ENCODE assay signal across 11 mouse cellular contexts in the genomic region with DNA sequence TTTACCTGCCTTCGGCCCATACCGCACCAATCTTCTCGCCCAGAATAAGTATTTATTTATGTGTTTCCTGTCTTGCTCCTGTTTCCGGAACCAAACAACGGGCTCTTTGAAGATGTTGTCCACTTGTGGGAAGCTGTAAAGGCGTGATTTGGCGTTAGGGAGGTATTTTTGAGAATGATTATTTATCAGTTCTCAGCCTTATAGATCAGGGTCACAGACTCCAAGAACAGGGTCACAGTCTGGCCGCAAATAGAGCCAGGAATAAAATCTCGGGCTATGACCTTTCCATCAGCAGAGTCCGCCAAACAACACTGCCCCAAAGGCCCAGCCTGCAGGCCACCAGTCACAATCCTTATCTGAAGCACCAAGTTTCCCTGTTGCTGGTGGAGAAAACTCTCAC. TPM values are rescaled to one million over a fixed set of nuclear protein-coding genes. Genes with fewer than 3 reads are reported as not detected.
DNase-seq lines count a peak whose midpoint lies in the region; ATAC-seq and TF ChIP-seq lines count a peak whose summit lies in the region.
"Had no signal": no experiment of that assay in that cellular context is flagged by ENCODE, and none has a peak within 500 bp of the region (broad histone marks: within the 10 kb centered on the region; RNA-seq: fewer than 3 reads in every experiment).

A gene (plus strand): TSS at position 301 of the 400 bp plus-strand sequence.

- no peak for TF ChIP-seq CTCF in forebrain, postnatal 0 days (IDR thresholded peaks at IDR 0.05; ENCODE audit: low read depth)

- H3K4me1 ChIP-seq in heart, embryonic 16.5 days (ENCODE audit: control insufficient read depth, insufficient read depth, low read length), result peaks cover 3% of the 10 kb centered on the region; the same call in 1 of the 2 replicates
- peaks cover 21% of the 10 kb centered on the region for H3K4me1 ChIP-seq in embryonic facial prominence, embryonic 10.5 days
- no peaks in the 10 kb centered on the region for H3K4me1 ChIP-seq in forebrain, postnatal 0 days (ENCODE audit: insufficient read depth)
- H3K4me1 ChIP-seq in midbrain, embryonic 11.5 days (ENCODE audit: control insufficient read depth, insufficient read depth, low read length), result peaks cover 9% of the 10 kb centered on the region

- H3K27me3 ChIP-seq in heart, embryonic 16.5 days (ENCODE audit: control insufficient read depth, insufficient read depth, low read length), result peaks cover 49% of the 10 kb centered on the region
- H3K27me3 ChIP-seq in embryonic facial prominence, embryonic 10.5 days (replicated peaks; ENCODE audit: low read depth, poor library complexity, severe bottlenecking), result peaks cover 88% of the 10 kb centered on the region
- peaks cover 39% of the 10 kb centered on the region for H3K27me3 ChIP-seq in forebrain, postnatal 0 days (ENCODE audit: insufficient read depth, low read length)
- H3K27me3 ChIP-seq in midbrain, embryonic 11.5 days (ENCODE audit: control insufficient read depth, insufficient read depth, low read length), result peaks cover 29% of the 10 kb centered on the region

- ATAC-seq in heart, embryonic 16.5 days (replicated peaks; ENCODE audit: extremely low read depth, insufficient read depth, low FRiP score), result no peak
- ATAC-seq in forebrain, postnatal 0 days, result no peak
- ATAC-seq in midbrain, embryonic 11.5 days (ENCODE audit: low FRiP score), result no peak

- intact Hi-C loops in gastrocnemius, postnatal 36 days (cut with DNase I), result no loop called here
- intact Hi-C loops in left cerebral cortex, postnatal 25 days (cut with DNase I), result no loop called here

- no peak within 1 kb of the TSS for H3K27ac ChIP-seq in heart, embryonic 16.5 days (ENCODE audit: low read length)
- H3K27ac ChIP-seq in embryonic facial prominence, embryonic 10.5 days (replicated peaks), result peak within 1 kb of the TSS; percentile 48; the same call in 1 of the 2 replicates
- H3K27ac ChIP-seq in forebrain, postnatal 0 days (ENCODE audit: low read depth, low read length), result no peak within 1 kb of the TSS
- no peak within 1 kb of the TSS for H3K27ac ChIP-seq in midbrain, embryonic 11.5 days (ENCODE audit: low read depth, low read length)
- H3K27ac ChIP-seq: liver, embryonic 14.5 days had no signal

- DNase-seq in heart, postnatal 4 days, result no peak
- no peak for DNase-seq in embryonic facial prominence, embryonic 10.5 days (ENCODE audit: low spot score)
- no peak for DNase-seq in forebrain, postnatal 0 days
- no peak for DNase-seq in midbrain, embryonic 11.5 days (ENCODE audit: low spot score, missing footprints)
- DNase-seq in gastrocnemius, postnatal 36 days, result no peak
- DNase-seq in left cerebral cortex, postnatal 25 days (ENCODE audit: low spot score in 2 of 2), result no peak
- DNase-seq in testis, postnatal 14 days (ENCODE audit: low spot score), result no peak
- DNase-seq: thymus, postnatal 14 days had no signal

- 63% methylated on average over 10 of the region's 10 CpGs for WGBS in heart, embryonic 16.5 days
- 57% methylated on average over 10 of the region's 10 CpGs for WGBS in embryonic facial prominence, embryonic 10.5 days
- 76% methylated on average over 10 of the region's 10 CpGs for WGBS in forebrain, postnatal 0 days
- 71% methylated on average over 10 of the region's 10 CpGs for WGBS in midbrain, embryonic 11.5 days

- no peak within 1 kb of the TSS for H3K9ac ChIP-seq in heart, embryonic 16.5 days (ENCODE audit: low read length)
- H3K9ac ChIP-seq in forebrain, postnatal 0 days, result no peak within 1 kb of the TSS
- peak within 1 kb of the TSS; percentile 30; the same call in 1 of the 2 replicates for H3K9ac ChIP-seq in midbrain, embryonic 11.5 days (ENCODE audit: low read length)
- H3K9ac ChIP-seq: liver, embryonic 14.5 days had no signal

- H3K4me3 ChIP-seq in heart, embryonic 16.5 days (ENCODE audit: low read length), result peak within 1 kb of the TSS; percentile 48
- H3K4me3 ChIP-seq in embryonic facial prominence, embryonic 10.5 days, result peak within 1 kb of the TSS; percentile 62
- H3K4me3 ChIP-seq in forebrain, postnatal 0 days (ENCODE audit: low read depth, low read length), result peak within 1 kb of the TSS; percentile 34
- peak within 1 kb of the TSS; percentile 36 for H3K4me3 ChIP-seq in midbrain, embryonic 11.5 days (ENCODE audit: low read depth, low read length)

- peak within 1 kb of the TSS; percentile 75 for H3K4me2 ChIP-seq in heart, embryonic 16.5 days (ENCODE audit: low read depth, low read length)
- peak within 1 kb of the TSS; percentile 63 for H3K4me2 ChIP-seq in forebrain, postnatal 0 days (ENCODE audit: low read depth)
- peak within 1 kb of the TSS; percentile 75 for H3K4me2 ChIP-seq in midbrain, embryonic 11.5 days

- H3K36me3 ChIP-seq in heart, embryonic 16.5 days (ENCODE audit: control insufficient read depth, insufficient read depth), result no peaks in the 10 kb centered on the region
- H3K36me3 ChIP-seq in embryonic facial prominence, embryonic 10.5 days (replicated peaks), result no peaks in the 10 kb centered on the region
- H3K36me3 ChIP-seq in forebrain, postnatal 0 days (ENCODE audit: insufficient read depth), result no peaks in the 10 kb centered on the region
- no peaks in the 10 kb centered on the region for H3K36me3 ChIP-seq in midbrain, embryonic 11.5 days (ENCODE audit: control insufficient read depth, insufficient read depth, low read length)

- H3K9me3 ChIP-seq in heart, embryonic 16.5 days (replicated peaks; ENCODE audit: control insufficient read depth, low read length), result no peaks in the 10 kb centered on the region
- H3K9me3 ChIP-seq in embryonic facial prominence, embryonic 10.5 days, result no peaks in the 10 kb centered on the region
- no peaks in the 10 kb centered on the region for H3K9me3 ChIP-seq in forebrain, postnatal 0 days (ENCODE audit: low read length)
- no peaks in the 10 kb centered on the region for H3K9me3 ChIP-seq in midbrain, embryonic 11.5 days (ENCODE audit: control insufficient read depth, low read length)

RNA-seq across cellular contexts. Expression of the gene that starts here (rescaled TPM):
- 0.04 TPM in 2 replicates for polyA plus RNA-seq in heart, embryonic 16.5 days (2015; fragmentation: Nextera tagmentation; extraction: Ambion mirVana)
- total RNA-seq in heart, postnatal 4 days (2021), result under 1 TPM; 0.14 to 0.31 TPM
- 0.02 and 0.11 TPM in 2 replicates for polyA plus RNA-seq in embryonic facial prominence, embryonic 10.5 days (2016; fragmentation: Nextera tagmentation; extraction: Ambion mirVana)
- 0.08 TPM in 1 of 2 replicates, not detected in the other for total RNA-seq in forebrain, postnatal 0 days (2014; rRNA removed)
- not detected in 2 replicates for polyA plus RNA-seq in forebrain, postnatal 0 days (2015; fragmentation: Nextera tagmentation; extraction: Ambion mirVana)
- 0.03 TPM in 1 of 2 replicates, not detected in the other for polyA plus RNA-seq in midbrain, embryonic 11.5 days (2014; fragmentation: Nextera tagmentation; extraction: Ambion mirVana)
- under 1 TPM; 0.17 to 0.28 TPM for total RNA-seq in gastrocnemius, postnatal 36 days (2021)
- under 1 TPM; 0.07 to 0.11 TPM for total RNA-seq in left cerebral cortex, postnatal 25 days (2021)
- total RNA-seq: MEL had no signal
